Mouse (Mus musculus): ENCODE data around the gene Zfp503. TPM values are rescaled to one million over a fixed set of nuclear protein-coding genes. Genes with fewer than 3 reads are reported as not detected.
A peak's percentile ranks its signal among the peaks of the same experiment; 100 is the strongest.

The Zfp503 gene
- polyA plus RNA-seq (2014; fragmentation: Nextera tagmentation; extraction: Ambion mirVana): 11.8 and 15.4 TPM in 2 replicates

GRCm38 (mm10) chr14:21989291-21989913, at the start of gene Zfp503:
Zfp503 (minus strand) TSS chr14:21989601.
- Histone ChIP-seq H3K4me2 (replicated peaks; ENCODE audit: low read depth, low read length) (peak within 1 kb of the TSS; percentile 83), H3K27me3 (ENCODE audit: control insufficient read depth, insufficient read depth, low read length) (peaks cover 16% of the 10 kb centered on the region; the same call in 1 of the 2 replicates), H3K9me3 (ENCODE audit: control insufficient read depth, low read length) (no peaks in the 10 kb centered on the region), H3K36me3 (ENCODE audit: control insufficient read depth, insufficient read depth, low read length) (0 out of 2 replicates have a peak, but pooled peaks cover 4% of the 10 kb centered on the region), H3K4me3 (ENCODE audit: low read depth, low read length) (peak within 1 kb of the TSS; percentile 94), H3K27ac (ENCODE audit: low read depth, low read length) (peak within 1 kb of the TSS; percentile 74), H3K9ac (ENCODE audit: low read depth, low read length) (peak within 1 kb of the TSS; percentile 69), H3K4me1 (replicated peaks; ENCODE audit: control insufficient read depth, insufficient read depth, low read length) (peaks cover 8% of the 10 kb centered on the region)
- ATAC-seq (ENCODE audit: low FRiP score) (peak; percentile 15; the same call in 1 of the 2 replicates), DNase-seq (ENCODE audit: low spot score) (peak; percentile 86)
- WGBS: under 1% methylated on average over 37 of the region's 37 CpGs

GRCm38 (mm10) chr14:22037498-22038131, 48.2 kb upstream of the Zfp503 start:
- peak; percentile 18 for DNase-seq (ENCODE audit: low spot score)
- WGBS: 61% methylated on average over 16 of the region's 16 CpGs
- H3K27me3 ChIP-seq (ENCODE audit: control insufficient read depth, insufficient read depth, low read length): 0 out of 2 replicates have a peak, but pooled peaks cover 2% of the 10 kb centered on the region
- H3K4me3 ChIP-seq (ENCODE audit: low read depth, low read length): no peak overlapping the region
- H3K27ac ChIP-seq (ENCODE audit: low read depth, low read length): no peak overlapping the region
- H3K4me2 ChIP-seq (replicated peaks; ENCODE audit: low read depth, low read length): no peak overlapping the region
- H3K4me1 ChIP-seq (replicated peaks; ENCODE audit: control insufficient read depth, insufficient read depth, low read length): no peaks in the 10 kb centered on the region; the same call in 1 of the 2 replicates
- no peaks in the 10 kb centered on the region for H3K9me3 ChIP-seq (ENCODE audit: control insufficient read depth, low read length)
- ATAC-seq (ENCODE audit: low FRiP score): no peak
- no peak overlapping the region for H3K9ac ChIP-seq (ENCODE audit: low read depth, low read length)
- H3K36me3 ChIP-seq (ENCODE audit: control insufficient read depth, insufficient read depth, low read length): no peaks in the 10 kb centered on the region

GRCm38 (mm10) chr14:22036802-22037497, 47.5 kb upstream of the Zfp503 start:
- ATAC-seq (ENCODE audit: low FRiP score): no peak
- 38% methylated on average over 12 of the region's 12 CpGs for WGBS

GRCm38 (mm10) chr14:22036338-22036737, 46.9 kb upstream of the Zfp503 start:
- 30% methylated on average over 6 of the region's 6 CpGs for WGBS
- H3K36me3 ChIP-seq (ENCODE audit: control insufficient read depth, insufficient read depth, low read length): no peaks in the 10 kb centered on the region
- DNase-seq (ENCODE audit: low spot score): peak; percentile 18
- no peak overlapping the region for H3K4me3 ChIP-seq (ENCODE audit: low read depth, low read length)
- no peak for ATAC-seq (ENCODE audit: low FRiP score)
- H3K9me3 ChIP-seq (ENCODE audit: control insufficient read depth, low read length): no peaks in the 10 kb centered on the region
- no peak overlapping the region for H3K27ac ChIP-seq (ENCODE audit: low read depth, low read length)
- H3K4me1 ChIP-seq (replicated peaks; ENCODE audit: control insufficient read depth, insufficient read depth, low read length): no peaks in the 10 kb centered on the region; the same call in 1 of the 2 replicates
- H3K9ac ChIP-seq (ENCODE audit: low read depth, low read length): no peak overlapping the region
- H3K4me2 ChIP-seq (replicated peaks; ENCODE audit: low read depth, low read length): no peak overlapping the region
- H3K27me3 ChIP-seq (ENCODE audit: control insufficient read depth, insufficient read depth, low read length): 0 out of 2 replicates have a peak, but pooled peaks cover 2% of the 10 kb centered on the region

More at GRCm38 (mm10) chr14:22036802-22037497, 47.5 kb upstream of the Zfp503 start:
- Histone ChIP-seq H3K4me1 (replicated peaks; ENCODE audit: control insufficient read depth, insufficient read depth, low read length) (no peaks in the 10 kb centered on the region; the same call in 1 of the 2 replicates), H3K4me3 (ENCODE audit: low read depth, low read length) (no peak overlapping the region), H3K9me3 (ENCODE audit: control insufficient read depth, low read length) (no peaks in the 10 kb centered on the region), H3K9ac (ENCODE audit: low read depth, low read length) (no peak overlapping the region), H3K4me2 (replicated peaks; ENCODE audit: low read depth, low read length) (no peak overlapping the region), H3K36me3 (ENCODE audit: control insufficient read depth, insufficient read depth, low read length) (no peaks in the 10 kb centered on the region), H3K27ac (ENCODE audit: low read depth, low read length) (no peak overlapping the region), H3K27me3 (ENCODE audit: control insufficient read depth, insufficient read depth, low read length) (0 out of 2 replicates have a peak, but pooled peaks cover 2% of the 10 kb centered on the region)
- DNase-seq (ENCODE audit: low spot score): peak; percentile 21

GRCm38 (mm10) chr14:22035900-22036299, 46.5 kb upstream of the Zfp503 start:
- WGBS: 38% methylated on average over 3 of the region's 3 CpGs
- Histone ChIP-seq H3K4me1 (replicated peaks; ENCODE audit: control insufficient read depth, insufficient read depth, low read length) (no peaks in the 10 kb centered on the region; the same call in 1 of the 2 replicates), H3K9me3 (ENCODE audit: control insufficient read depth, low read length) (no peaks in the 10 kb centered on the region), H3K27ac (ENCODE audit: low read depth, low read length) (0 out of 2 replicates have a peak overlapping the region, but pooled peaks have one; percentile 8), H3K36me3 (ENCODE audit: control insufficient read depth, insufficient read depth, low read length) (no peaks in the 10 kb centered on the region), H3K4me3 (ENCODE audit: low read depth, low read length) (no peak overlapping the region), H3K27me3 (ENCODE audit: control insufficient read depth, insufficient read depth, low read length) (0 out of 2 replicates have a peak, but pooled peaks cover 2% of the 10 kb centered on the region), H3K4me2 (replicated peaks; ENCODE audit: low read depth, low read length) (no peak overlapping the region), H3K9ac (ENCODE audit: low read depth, low read length) (no peak overlapping the region)
- peak; percentile 18 for DNase-seq (ENCODE audit: low spot score)
- 0 out of 2 replicates have a peak, but pooled peaks have one; percentile 47 for ATAC-seq (ENCODE audit: low FRiP score)

GRCm38 (mm10) chr14:22023533-22023932, 34.1 kb upstream of the Zfp503 start:
- peaks cover 5% of the 10 kb centered on the region; the same call in 1 of the 2 replicates for H3K4me1 ChIP-seq (replicated peaks; ENCODE audit: control insufficient read depth, insufficient read depth, low read length)
- H3K36me3 ChIP-seq (ENCODE audit: control insufficient read depth, insufficient read depth, low read length): no peaks in the 10 kb centered on the region
- WGBS: 73% methylated on average over 4 of the region's 4 CpGs
- DNase-seq (ENCODE audit: low spot score) (no peak), ATAC-seq (ENCODE audit: low FRiP score) (no peak)
- no peak overlapping the region for H3K4me3 ChIP-seq (ENCODE audit: low read depth, low read length)
- H3K27ac ChIP-seq (ENCODE audit: low read depth, low read length): no peak overlapping the region
- H3K9ac ChIP-seq (ENCODE audit: low read depth, low read length): no peak overlapping the region
- no peak overlapping the region for H3K4me2 ChIP-seq (replicated peaks; ENCODE audit: low read depth, low read length)
- no peaks in the 10 kb centered on the region for H3K9me3 ChIP-seq (ENCODE audit: control insufficient read depth, low read length)
- peaks cover 2% of the 10 kb centered on the region for H3K27me3 ChIP-seq (ENCODE audit: control insufficient read depth, insufficient read depth, low read length)

GRCm38 (mm10) chr14:22020885-22021284, 31.5 kb upstream of the Zfp503 start:
- DNase-seq (ENCODE audit: low spot score) (peak; percentile 39), ATAC-seq (ENCODE audit: low FRiP score) (no peak)
- WGBS: 6% methylated on average over 2 of the region's 2 CpGs
- Histone ChIP-seq H3K27ac (ENCODE audit: low read depth, low read length) (no peak overlapping the region), H3K9ac (ENCODE audit: low read depth, low read length) (no peak overlapping the region), H3K27me3 (ENCODE audit: control insufficient read depth, insufficient read depth, low read length) (peaks cover 3% of the 10 kb centered on the region), H3K9me3 (ENCODE audit: control insufficient read depth, low read length) (no peaks in the 10 kb centered on the region), H3K4me2 (replicated peaks; ENCODE audit: low read depth, low read length) (no peak overlapping the region), H3K4me3 (ENCODE audit: low read depth, low read length) (no peak overlapping the region), H3K36me3 (ENCODE audit: control insufficient read depth, insufficient read depth, low read length) (no peaks in the 10 kb centered on the region), H3K4me1 (replicated peaks; ENCODE audit: control insufficient read depth, insufficient read depth, low read length) (peaks cover 5% of the 10 kb centered on the region; the same call in 1 of the 2 replicates)

GRCm38 (mm10) chr14:22019949-22020845, 30.8 kb upstream of the Zfp503 start:
- Histone ChIP-seq H3K4me3 (ENCODE audit: low read depth, low read length) (peak overlapping the region; percentile 23), H3K36me3 (ENCODE audit: control insufficient read depth, insufficient read depth, low read length) (no peaks in the 10 kb centered on the region), H3K9me3 (ENCODE audit: control insufficient read depth, low read length) (no peaks in the 10 kb centered on the region), H3K4me1 (replicated peaks; ENCODE audit: control insufficient read depth, insufficient read depth, low read length) (peaks cover 5% of the 10 kb centered on the region; the same call in 1 of the 2 replicates), H3K27me3 (ENCODE audit: control insufficient read depth, insufficient read depth, low read length) (peaks cover 3% of the 10 kb centered on the region), H3K9ac (ENCODE audit: low read depth, low read length) (no peak overlapping the region), H3K4me2 (replicated peaks; ENCODE audit: low read depth, low read length) (peak overlapping the region; percentile 52), H3K27ac (ENCODE audit: low read depth, low read length) (no peak overlapping the region)
- 34% methylated on average over 12 of the region's 12 CpGs for WGBS
- no peak for DNase-seq (ENCODE audit: low spot score)
- no peak for ATAC-seq (ENCODE audit: low FRiP score)
